Mouse (Mus musculus) bone marrow, adult 2 months (tissue): ENCODE results near the gene Rgs7. TPM values are rescaled to one million over a fixed set of nuclear protein-coding genes. Genes with fewer than 3 reads are reported as not detected.

ENCODE experiments used
- H3K27ac ChIP-seq: fragments of 200-500 bp; 2 replicates; pipeline ENCODE4 v1.5.1; 2012; ENCODE audit warnings: low read depth, mild to moderate bottlenecking, control low read depth, inconsistent platforms, low read length; ENCODE audit not compliant: control insufficient read depth, poor library complexity, insufficient read depth
- H3K4me1 ChIP-seq: fragments of 200-500 bp; 2 replicates; pipeline ENCODE4 v1.6.1; 2011; ENCODE audit warnings: low read length; ENCODE audit not compliant: control insufficient read depth, insufficient read depth
- H3K4me3 ChIP-seq: fragments of 200-500 bp; replicated peaks from 2 replicates; pipeline ENCODE3; 2011; ENCODE audit warnings: mild to moderate bottlenecking, low read depth, low read length, control low read depth; ENCODE audit not compliant: control insufficient read depth
- CTCF ChIP-seq: fragments of 200-500 bp; IDR thresholded peaks from 2 replicates; pipeline ENCODE4 v1.5.1; 2011; ENCODE audit warnings: low read length, control low read depth; ENCODE audit not compliant: control insufficient read depth, insufficient read depth
- POLR2A ChIP-seq: fragments of 200-500 bp; IDR thresholded peaks from 2 replicates; pipeline ENCODE4 v1.6.1; 2011; ENCODE audit warnings: low read depth, mild to moderate bottlenecking, control low read depth, low read length, borderline replicate concordance; ENCODE audit not compliant: control insufficient read depth
- WGBS: fragments of 180-500 bp; shearing (Covaris S2); methylation state at CpG from one replicate; pipeline ENCODE4 v1.1.7; 2018; 5-methylcytosine and 5-hydroxymethylcytosine counted together
- polyA plus RNA-seq: library from polyadenylated mRNA; stranded (reverse); fragments of >200 nt; gene quantifications from 2 replicates; pipeline ENCODE4 v1.2.4, GENCODE M21; 2011; ENCODE audit warnings: low replicate concordance; ENCODE audit not compliant: missing spikeins, insufficient read depth, insufficient read length

Gene Rgs7
- polyA plus RNA-seq, 1 experiment, result not detected

DNA sequence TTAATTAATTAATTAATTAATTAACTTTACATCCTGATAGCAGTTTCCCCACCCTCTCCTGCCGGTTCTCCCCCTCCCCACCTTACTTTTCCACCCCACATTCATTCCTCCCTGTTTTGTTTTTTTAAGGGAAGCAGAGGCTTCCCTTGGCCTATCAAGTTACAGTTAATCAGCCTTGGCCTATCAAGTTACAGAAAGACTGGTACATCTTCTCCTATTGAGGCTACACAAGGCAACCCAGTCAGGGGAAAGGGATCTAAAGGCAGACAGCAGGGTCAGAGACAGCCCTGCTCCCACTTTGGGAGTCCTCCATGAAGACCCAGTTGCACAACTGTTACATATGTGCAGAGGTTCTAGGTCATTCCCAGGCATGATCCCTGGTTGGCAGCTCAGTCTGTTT is 175.0 kb downstream of the Rgs7 start:
- H3K4me1 ChIP-seq, result no peaks in the 10 kb centered on the region
- TF ChIP-seq POLR2A (no peak), CTCF (no peak)
- H3K4me3 ChIP-seq, result no peak overlapping the region
- 29% methylated on average over 1 of the region's 1 CpGs for WGBS
- H3K27ac ChIP-seq, result no peak overlapping the region

DNA sequence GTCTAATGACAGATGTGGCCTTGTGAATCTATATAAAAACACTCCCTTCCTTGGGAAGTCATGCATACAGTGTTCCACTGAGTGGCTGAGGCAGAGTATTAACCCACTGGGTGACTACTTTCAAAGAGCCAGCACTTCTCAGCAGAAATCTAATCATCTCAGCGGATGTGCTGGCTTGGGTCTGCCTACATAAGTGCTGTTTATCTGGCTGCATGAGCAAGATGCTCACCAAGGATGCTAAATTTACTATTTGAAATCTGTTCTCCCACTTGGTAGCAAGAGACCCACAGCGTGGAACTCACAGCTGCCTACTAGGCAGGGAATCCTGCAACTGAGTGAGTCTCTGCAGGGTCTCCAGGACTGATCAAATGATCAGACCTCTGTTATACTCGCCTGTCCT is 184.7 kb downstream of the Rgs7 start:
- no peak for TF ChIP-seq CTCF
- no peak for TF ChIP-seq POLR2A
- 64% methylated on average over 3 of the region's 3 CpGs for WGBS
- Histone ChIP-seq H3K4me3 (no peak overlapping the region), H3K27ac (no peak overlapping the region), H3K4me1 (no peaks in the 10 kb centered on the region)

DNA sequence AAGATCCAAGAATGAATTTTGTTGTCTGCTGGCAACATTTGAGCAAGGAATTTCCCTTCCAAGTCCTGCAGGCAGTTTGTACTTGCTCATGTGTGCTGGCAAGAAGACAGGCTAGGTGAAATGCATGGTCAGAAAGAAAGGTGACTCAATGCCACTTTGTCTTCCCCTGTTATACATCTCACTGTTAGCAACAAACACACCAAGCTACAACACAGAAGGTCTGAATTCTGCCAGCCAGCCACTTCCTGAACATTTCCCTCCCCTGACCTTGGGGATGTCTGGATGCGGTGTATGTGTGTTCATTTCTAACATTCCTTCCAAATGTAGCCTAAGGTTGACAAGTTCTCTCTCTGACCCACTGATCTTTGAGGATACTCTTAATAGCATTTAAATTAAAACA is 191.4 kb downstream of the Rgs7 start:
- no peak overlapping the region for H3K4me3 ChIP-seq
- no peak overlapping the region for H3K27ac ChIP-seq
- WGBS, result 71% methylated on average over 1 of the region's 1 CpGs
- H3K4me1 ChIP-seq, result no peaks in the 10 kb centered on the region
- no peak for TF ChIP-seq CTCF
- no peak for TF ChIP-seq POLR2A

DNA sequence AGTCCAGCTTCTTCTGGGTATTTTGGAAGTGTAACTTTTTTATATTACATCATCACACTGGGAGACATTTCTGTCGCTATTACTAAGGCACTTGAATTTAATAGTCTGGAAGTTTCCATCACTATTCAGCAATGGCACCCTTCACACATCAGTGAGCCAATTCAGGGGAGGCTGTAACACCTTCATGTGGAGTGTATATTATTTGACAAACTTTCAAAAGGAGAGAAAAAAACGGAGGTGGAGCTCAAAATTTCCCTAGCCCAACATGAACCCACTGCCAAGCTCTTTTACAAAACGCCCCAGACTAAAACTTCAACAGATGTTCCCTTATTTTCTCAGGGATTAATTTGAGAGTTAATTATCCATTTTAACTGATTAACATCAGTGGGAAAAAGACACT is 191.9 kb downstream of the Rgs7 start:
- Histone ChIP-seq H3K27ac (no peak overlapping the region), H3K4me3 (no peak overlapping the region), H3K4me1 (no peaks in the 10 kb centered on the region)
- TF ChIP-seq CTCF (no peak), POLR2A (no peak)
- 60% methylated on average over 3 of the region's 3 CpGs for WGBS

DNA sequence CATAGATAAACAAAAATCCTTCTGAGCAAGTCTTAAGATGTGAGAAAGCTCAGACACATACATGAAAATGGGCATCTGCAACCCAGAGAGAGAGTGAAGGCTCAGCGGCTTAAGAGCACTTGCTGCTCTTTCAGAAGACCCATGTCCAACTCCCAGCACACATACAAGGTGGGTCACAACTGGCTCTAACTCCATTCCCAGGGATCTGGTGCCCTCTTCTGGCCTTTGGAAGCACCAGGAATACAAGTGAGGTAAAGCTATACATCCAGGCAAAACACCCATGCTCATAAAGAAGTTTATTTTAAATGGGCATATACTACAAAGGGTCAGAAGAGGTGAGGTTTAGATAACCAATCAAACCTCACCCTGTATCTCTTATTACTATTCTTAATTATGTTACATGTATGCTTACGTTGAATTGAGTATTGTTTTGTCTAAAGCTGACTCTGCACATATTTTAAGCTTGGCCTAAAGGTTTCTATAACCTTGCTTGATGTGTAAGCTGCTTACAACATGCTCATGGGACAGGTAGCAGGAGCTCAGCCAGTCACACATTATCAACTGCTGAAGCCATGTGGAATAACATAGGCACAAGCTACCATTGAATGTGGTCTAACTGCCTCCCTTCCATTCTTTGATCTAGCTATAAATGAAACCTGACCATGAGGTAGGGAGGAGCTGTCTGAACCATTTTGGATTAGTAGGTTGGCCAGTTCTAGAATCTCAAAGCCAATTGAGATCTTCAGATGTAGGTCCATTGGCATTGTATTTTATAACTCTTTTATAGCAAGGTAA is 192.5 kb downstream of the Rgs7 start:
- Histone ChIP-seq H3K4me3 (no peak overlapping the region), H3K4me1 (no peaks in the 10 kb centered on the region), H3K27ac (no peak overlapping the region)
- no peak for TF ChIP-seq CTCF
- TF ChIP-seq POLR2A, result no peak
- 75% methylated on average over 2 of the region's 2 CpGs for WGBS

DNA sequence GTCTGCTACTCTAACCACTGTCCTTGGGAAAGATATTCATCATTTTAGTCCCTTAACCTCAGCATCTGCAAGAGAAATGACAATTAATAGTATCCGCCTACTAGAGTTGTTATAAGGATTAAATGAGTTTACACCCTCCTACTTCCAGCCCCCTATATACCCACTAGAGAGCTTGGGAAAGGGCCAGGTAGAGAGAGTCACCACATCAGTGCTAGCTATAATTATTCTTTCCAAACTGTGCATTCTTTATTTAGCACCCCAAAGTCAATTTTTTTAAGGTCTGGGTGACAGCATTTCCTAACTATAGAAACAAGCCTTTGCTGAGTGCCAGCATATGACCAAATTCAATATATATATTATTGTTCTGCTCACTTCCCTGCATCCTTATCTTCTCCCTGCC is 195.4 kb downstream of the Rgs7 start:
- TF ChIP-seq CTCF, result no peak
- TF ChIP-seq POLR2A, result no peak
- no peak overlapping the region for H3K27ac ChIP-seq
- no peaks in the 10 kb centered on the region for H3K4me1 ChIP-seq
- 78% methylated on average over 1 of the region's 1 CpGs for WGBS
- no peak overlapping the region for H3K4me3 ChIP-seq

DNA sequence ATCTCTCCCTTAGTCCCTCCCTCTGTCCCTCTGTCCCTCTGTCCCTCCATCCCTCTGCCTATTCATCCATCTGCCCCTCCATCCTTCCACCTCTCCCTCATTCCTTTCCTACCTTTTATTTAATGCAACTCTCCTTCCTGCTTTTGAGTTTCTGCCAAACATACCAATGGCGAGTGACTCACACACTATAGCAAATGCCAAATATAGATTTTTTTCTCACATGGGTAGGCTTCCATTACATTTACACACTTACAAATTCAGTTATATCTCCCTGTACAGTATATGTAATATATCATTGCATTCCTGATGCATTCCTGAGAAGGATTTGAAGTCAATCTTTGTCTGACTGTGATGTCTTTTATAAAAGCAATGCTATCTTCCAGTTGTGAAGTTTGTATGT is 202.2 kb downstream of the Rgs7 start:
- 68% methylated on average over 1 of the region's 1 CpGs for WGBS
- TF ChIP-seq CTCF, result no peak
- no peak for TF ChIP-seq POLR2A
- H3K4me3 ChIP-seq, result no peak overlapping the region
- no peak overlapping the region for H3K27ac ChIP-seq
- no peaks in the 10 kb centered on the region for H3K4me1 ChIP-seq

DNA sequence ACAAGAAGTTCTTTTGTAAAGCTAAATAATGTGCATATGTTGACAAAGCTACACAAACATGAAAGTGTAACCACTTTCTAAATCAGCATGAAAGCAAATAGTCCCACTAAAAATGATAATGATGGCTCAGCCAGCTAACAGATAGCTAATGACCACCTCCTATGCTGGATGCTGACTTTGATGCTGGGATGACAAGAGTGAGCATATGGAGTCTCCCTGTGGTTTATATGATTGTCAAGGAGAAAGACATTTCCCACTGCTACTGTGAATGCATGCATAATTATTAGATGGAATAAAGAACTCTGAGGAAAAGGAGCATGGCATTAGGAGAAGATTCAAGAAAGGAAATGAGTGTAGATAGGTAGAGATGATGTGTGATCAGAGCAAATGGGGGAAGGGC is 230.0 kb downstream of the Rgs7 start:
- Histone ChIP-seq H3K4me3 (no peak overlapping the region), H3K27ac (no peak overlapping the region), H3K4me1 (no peaks in the 10 kb centered on the region)
- TF ChIP-seq CTCF, result no peak
- no peak for TF ChIP-seq POLR2A

DNA sequence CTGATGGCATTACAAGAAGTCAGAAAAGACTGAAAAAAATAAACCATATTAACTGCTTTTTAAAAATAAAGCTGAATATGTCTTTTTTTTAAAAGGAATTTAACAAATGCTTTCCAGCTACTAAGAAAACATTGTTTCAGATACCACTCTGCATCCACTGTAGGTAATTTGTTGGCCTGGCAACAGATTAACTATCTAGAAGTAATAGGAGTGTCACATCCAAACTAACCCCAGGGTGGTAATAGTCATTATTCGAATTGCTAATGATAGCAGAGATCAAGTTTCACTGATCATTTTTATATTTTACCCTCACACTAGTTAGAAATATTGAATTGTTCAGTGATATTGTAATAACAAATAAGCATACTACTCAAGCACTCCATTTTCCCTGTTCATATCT is 232.9 kb downstream of the Rgs7 start:
- Histone ChIP-seq H3K4me1 (no peaks in the 10 kb centered on the region), H3K4me3 (no peak overlapping the region), H3K27ac (no peak overlapping the region)
- TF ChIP-seq POLR2A, result no peak
- no peak for TF ChIP-seq CTCF
- 41% methylated on average over 1 of the region's 1 CpGs for WGBS
